Mouse (Mus musculus): ENCODE data around the gene Ier5l.

DNA sequence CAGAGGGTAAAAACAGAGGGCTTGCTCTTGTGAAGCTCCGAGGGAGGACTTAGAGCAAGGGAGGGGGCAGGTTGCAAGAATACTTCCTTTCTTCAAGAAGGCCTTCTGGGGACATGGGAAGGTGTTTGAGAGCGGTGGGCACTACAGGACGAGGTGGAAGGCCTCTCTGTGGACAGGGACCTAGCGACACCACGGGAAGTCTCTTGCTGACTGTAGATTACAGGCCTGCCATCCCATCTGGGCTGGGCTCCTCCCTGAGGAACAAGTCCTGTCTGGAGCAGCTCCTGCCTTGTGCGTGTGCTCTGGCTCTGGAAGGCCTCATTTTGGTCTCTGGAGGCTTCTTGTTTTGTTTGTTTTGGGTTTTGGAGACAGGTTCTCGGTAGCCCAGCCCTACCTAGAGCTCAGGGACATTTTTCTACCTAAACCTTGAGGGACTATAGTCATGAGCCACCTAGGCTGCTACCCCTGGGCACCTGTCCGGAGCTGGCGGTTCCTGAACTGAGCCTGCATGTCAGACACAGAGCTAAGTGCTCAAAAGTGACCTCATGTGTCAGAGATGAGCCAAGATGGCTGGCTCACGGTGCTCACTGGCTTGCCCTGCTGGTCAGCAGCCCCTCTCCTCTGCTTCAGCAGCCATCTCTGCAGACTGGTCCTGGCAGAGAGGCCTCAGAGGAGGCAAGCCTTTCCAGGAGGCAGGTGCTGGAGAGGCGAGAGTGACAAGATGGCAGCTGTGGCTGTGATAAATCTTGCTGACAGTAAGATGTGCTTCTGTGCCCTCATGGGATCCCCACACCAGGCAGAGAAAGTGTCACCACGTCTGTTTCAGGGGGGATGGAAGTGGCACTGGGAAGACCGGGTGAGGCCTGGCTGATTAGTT, 17.7 kb downstream of the Ier5l start:
- TF ChIP-seq CHD2 (IDR thresholded peaks at IDR 0.05; ENCODE audit: low read length) (no peak), POLR2AphosphoS5 (IDR thresholded peaks at IDR 0.05; ENCODE audit: borderline replicate concordance, low read depth, low read length) (no peak), E2F4 (IDR thresholded peaks at IDR 0.05; ENCODE audit: borderline replicate concordance, low read depth, low read length) (no peak)
